Mouse (Mus musculus) right cerebral cortex, postnatal 14 days (tissue): ENCODE data around the gene Smim6.

ENCODE experiments used
- DNase-seq: peaks from one replicate; pipeline ENCODE4 v3.0.0; 2022

The Smim6 gene

GRCm38 (mm10) chr11:115911632-115912376, at the start of gene Smim6:
TSS of gene Smim6 (plus strand) at chr11:115912017.
- DNase-seq, result no peak

- no peak for DNase-seq
These were observed 47.9 kb upstream of the Smim6 start for GRCm38 (mm10) chr11:115863895-115864294.

- no peak for DNase-seq
These were observed 42.4 kb upstream of the Smim6 start for GRCm38 (mm10) chr11:115869393-115869792.

GRCm38 (mm10) chr11:115872437-115872836, 39.4 kb upstream of the Smim6 start:
- no peak for DNase-seq

- no peak for DNase-seq
These were observed 35.9 kb upstream of the Smim6 start for GRCm38 (mm10) chr11:115875935-115876334.

- no peak for DNase-seq
These were observed 35.4 kb upstream of the Smim6 start for GRCm38 (mm10) chr11:115876438-115876837.

GRCm38 (mm10) chr11:115877174-115877755, 34.6 kb upstream of the Smim6 start:
- DNase-seq, result no peak

GRCm38 (mm10) chr11:115878071-115878470, 33.7 kb upstream of the Smim6 start:
- DNase-seq, result no peak

GRCm38 (mm10) chr11:115881002-115881401, 30.8 kb upstream of the Smim6 start:
- no peak for DNase-seq

- no peak for DNase-seq
These were observed 28.6 kb upstream of the Smim6 start for GRCm38 (mm10) chr11:115883251-115883650.

GRCm38 (mm10) chr11:115884361-115884760, 27.5 kb upstream of the Smim6 start:
- DNase-seq, result no peak

- DNase-seq, result no peak
These were observed 26.5 kb upstream of the Smim6 start for GRCm38 (mm10) chr11:115885281-115885680.

- DNase-seq, result no peak
These were observed 25.4 kb upstream of the Smim6 start for GRCm38 (mm10) chr11:115886446-115886845.

- DNase-seq, result no peak
These were observed 23.8 kb upstream of the Smim6 start for GRCm38 (mm10) chr11:115888020-115888419.

- DNase-seq, result no peak
These were observed 22.7 kb upstream of the Smim6 start for GRCm38 (mm10) chr11:115889159-115889558.

- no peak for DNase-seq
These were observed 19.6 kb upstream of the Smim6 start for GRCm38 (mm10) chr11:115892213-115892612.

GRCm38 (mm10) chr11:115893071-115893470, 18.7 kb upstream of the Smim6 start:
- no peak for DNase-seq

- DNase-seq, result no peak
These were observed 16.9 kb upstream of the Smim6 start for GRCm38 (mm10) chr11:115894755-115895520.

- no peak for DNase-seq
These were observed 13.4 kb upstream of the Smim6 start for GRCm38 (mm10) chr11:115898446-115898845.

GRCm38 (mm10) chr11:115898886-115899285, 12.9 kb upstream of the Smim6 start:
- DNase-seq, result peak; percentile 43

- no peak for DNase-seq
These were observed 12.1 kb upstream of the Smim6 start, which contains the start of gene Smim5 for GRCm38 (mm10) chr11:115899486-115900266. TSS of gene Smim5 (plus strand) at chr11:115899966.

- no peak for DNase-seq
These were observed 11.1 kb upstream of the Smim6 start for GRCm38 (mm10) chr11:115900561-115901337.
